Mouse (Mus musculus): ENCODE results near the gene Zfp410. TPM values are rescaled to one million over a fixed set of nuclear protein-coding genes. Genes with fewer than 3 reads are reported as not detected.
A peak's percentile ranks its signal among the peaks of the same experiment; 100 is the strongest.
"Not testable (repeated sequence)": the region's sequence is repeated elsewhere in the genome, so short reads cannot be mapped to it uniquely, and the experiment has no call there.

Zfp410 gene
- total and polyA plus RNA-seq, 2 experiments from 2014 or later = 48.7 to 88.7 TPM

GRCm38 (mm10) chr12:84304101-84304500 lies 12.6 kb upstream of the Zfp410 start:
- Histone ChIP-seq H3K27me3 (ENCODE audit: insufficient read depth, low read length) (no peaks in the 10 kb centered on the region), H3K36me3 (ENCODE audit: insufficient read depth) (peaks cover 9% of the 10 kb centered on the region; the same call in 1 of the 2 replicates), H3K9ac (no peak overlapping the region), H3K4me1 (ENCODE audit: insufficient read depth) (no peaks in the 10 kb centered on the region), H3K4me2 (ENCODE audit: low read depth) (no peak overlapping the region), H3K27ac (ENCODE audit: low read depth, low read length) (no peak overlapping the region), H3K9me3 (ENCODE audit: low read length) (no peaks in the 10 kb centered on the region), H3K4me3 (ENCODE audit: low read depth, low read length) (no peak overlapping the region)
- no peak for TF ChIP-seq CTCF (IDR thresholded peaks at IDR 0.05; ENCODE audit: low read depth)
- WGBS = 89% methylated on average over 5 of the region's 5 CpGs
- DNase-seq (no peak), ATAC-seq (no peak)

- no peak for ATAC-seq
These were observed 12.1 kb upstream of the Zfp410 start for GRCm38 (mm10) chr12:84304554-84304953.

GRCm38 (mm10) chr12:84311306-84311705 lies 5.3 kb upstream of the Zfp410 start:
- Histone ChIP-seq H3K4me1 (ENCODE audit: insufficient read depth) (no peaks in the 10 kb centered on the region), H3K9me3 (ENCODE audit: low read length) (no peaks in the 10 kb centered on the region), H3K9ac (no peak overlapping the region), H3K4me2 (ENCODE audit: low read depth) (no peak overlapping the region), H3K36me3 (ENCODE audit: insufficient read depth) (0 out of 2 replicates have a peak, but pooled peaks cover 4% of the 10 kb centered on the region), H3K4me3 (ENCODE audit: low read depth, low read length) (no peak overlapping the region), H3K27ac (ENCODE audit: low read depth, low read length) (no peak overlapping the region), H3K27me3 (ENCODE audit: insufficient read depth, low read length) (no peaks in the 10 kb centered on the region)
- TF ChIP-seq CTCF (IDR thresholded peaks at IDR 0.05; ENCODE audit: low read depth) = no peak
- ATAC-seq = no peak
- no peak for DNase-seq
- 83% methylated on average over 3 of the region's 5 CpGs for WGBS

More at GRCm38 (mm10) chr12:84304554-84304953, 12.1 kb upstream of the Zfp410 start:
- peaks cover 9% of the 10 kb centered on the region; the same call in 1 of the 2 replicates for H3K36me3 ChIP-seq (ENCODE audit: insufficient read depth)
- H3K9me3 ChIP-seq (ENCODE audit: low read length) = no peaks in the 10 kb centered on the region
- H3K27me3 ChIP-seq (ENCODE audit: insufficient read depth, low read length) = no peaks in the 10 kb centered on the region
- TF ChIP-seq CTCF (IDR thresholded peaks at IDR 0.05; ENCODE audit: low read depth) = no peak
- DNase-seq = no peak
- H3K9ac ChIP-seq = no peak overlapping the region
- no peak overlapping the region for H3K4me2 ChIP-seq (ENCODE audit: low read depth)
- H3K4me1 ChIP-seq (ENCODE audit: insufficient read depth) = no peaks in the 10 kb centered on the region
- WGBS = 80% methylated on average over 1 of the region's 1 CpGs
- H3K4me3 ChIP-seq (ENCODE audit: low read depth, low read length) = no peak overlapping the region
- no peak overlapping the region for H3K27ac ChIP-seq (ENCODE audit: low read depth, low read length)

- TF ChIP-seq CTCF (IDR thresholded peaks at IDR 0.05; ENCODE audit: low read depth) = no peak
- Histone ChIP-seq H3K4me2 (ENCODE audit: low read depth) (peak overlapping the region; percentile 91), H3K36me3 (ENCODE audit: insufficient read depth) (no peaks in the 10 kb centered on the region), H3K27me3 (ENCODE audit: insufficient read depth, low read length) (no peaks in the 10 kb centered on the region), H3K9me3 (ENCODE audit: low read length) (no peaks in the 10 kb centered on the region), H3K4me3 (ENCODE audit: low read depth, low read length) (peak overlapping the region; percentile 81), H3K4me1 (ENCODE audit: insufficient read depth) (peaks cover 4% of the 10 kb centered on the region; the same call in 1 of the 2 replicates), H3K27ac (ENCODE audit: low read depth, low read length) (peak overlapping the region; percentile 92), H3K9ac (peak overlapping the region; percentile 78; the same call in 1 of the 2 replicates)
- no peak for DNase-seq
- WGBS = 32% methylated on average over 7 of the region's 7 CpGs
- ATAC-seq = no peak
These were observed 646 bp upstream of the Zfp410 start for GRCm38 (mm10) chr12:84316006-84316405.

GRCm38 (mm10) chr12:84327111-84327512 lies 10.5 kb downstream of the Zfp410 start:
- no peak overlapping the region for H3K27ac ChIP-seq (ENCODE audit: low read depth, low read length)
- TF ChIP-seq CTCF (IDR thresholded peaks at IDR 0.05; ENCODE audit: low read depth) = no peak
- H3K9ac ChIP-seq = no peak overlapping the region
- no peaks in the 10 kb centered on the region for H3K27me3 ChIP-seq (ENCODE audit: insufficient read depth, low read length)
- H3K4me2 ChIP-seq (ENCODE audit: low read depth) = no peak overlapping the region
- no peaks in the 10 kb centered on the region for H3K9me3 ChIP-seq (ENCODE audit: low read length)
- peaks cover 53% of the 10 kb centered on the region for H3K36me3 ChIP-seq (ENCODE audit: insufficient read depth)
- WGBS = 76% methylated on average over 4 of the region's 4 CpGs
- H3K4me1 ChIP-seq (ENCODE audit: insufficient read depth) = no peaks in the 10 kb centered on the region
- DNase-seq (no peak), ATAC-seq (no peak)
- no peak overlapping the region for H3K4me3 ChIP-seq (ENCODE audit: low read depth, low read length)

GRCm38 (mm10) chr12:84336963-84337625 lies 20.4 kb downstream of the Zfp410 start:
- WGBS = 92% methylated on average over 11 of the region's 11 CpGs
- no peaks in the 10 kb centered on the region for H3K9me3 ChIP-seq (ENCODE audit: low read length)
- no peak for TF ChIP-seq CTCF (IDR thresholded peaks at IDR 0.05; ENCODE audit: low read depth)

GRCm38 (mm10) chr12:84347192-84347591 lies 30.5 kb downstream of the Zfp410 start:
- no peak overlapping the region for H3K4me2 ChIP-seq (ENCODE audit: low read depth)
- ATAC-seq = no peak
- no peaks in the 10 kb centered on the region for H3K27me3 ChIP-seq (ENCODE audit: insufficient read depth, low read length)
- no peak overlapping the region for H3K27ac ChIP-seq (ENCODE audit: low read depth, low read length)
- H3K4me1 ChIP-seq (ENCODE audit: insufficient read depth) = no peaks in the 10 kb centered on the region
- WGBS = 48% methylated on average over 2 of the region's 2 CpGs
- no peak for DNase-seq
- peaks cover 52% of the 10 kb centered on the region for H3K36me3 ChIP-seq (ENCODE audit: insufficient read depth)
- no peak overlapping the region for H3K4me3 ChIP-seq (ENCODE audit: low read depth, low read length)
- no peak overlapping the region for H3K9ac ChIP-seq
- no peaks in the 10 kb centered on the region for H3K9me3 ChIP-seq (ENCODE audit: low read length)
- TF ChIP-seq CTCF (IDR thresholded peaks at IDR 0.05; ENCODE audit: low read depth) = peak; percentile 44

More at GRCm38 (mm10) chr12:84336963-84337625, 20.4 kb downstream of the Zfp410 start:
- ATAC-seq (no peak), DNase-seq (no peak)
- Histone ChIP-seq H3K27ac (ENCODE audit: low read depth, low read length) (no peak overlapping the region), H3K4me2 (ENCODE audit: low read depth) (no peak overlapping the region), H3K4me3 (ENCODE audit: low read depth, low read length) (no peak overlapping the region), H3K27me3 (ENCODE audit: insufficient read depth, low read length) (no peaks in the 10 kb centered on the region), H3K9ac (no peak overlapping the region), H3K4me1 (ENCODE audit: insufficient read depth) (no peaks in the 10 kb centered on the region), H3K36me3 (ENCODE audit: insufficient read depth) (peaks cover 64% of the 10 kb centered on the region)

GRCm38 (mm10) chr12:84358699-84359098 lies 42.0 kb downstream of the Zfp410 start:
- not testable (repeated sequence) for H3K4me3 ChIP-seq (ENCODE audit: low read depth, low read length); H3K27ac ChIP-seq (ENCODE audit: low read depth, low read length); H3K27me3 ChIP-seq (ENCODE audit: insufficient read depth, low read length); H3K9ac ChIP-seq; DNase-seq; ATAC-seq; H3K4me2 ChIP-seq (ENCODE audit: low read depth); H3K9me3 ChIP-seq (ENCODE audit: low read length)
- Histone ChIP-seq H3K36me3 (ENCODE audit: insufficient read depth) (peaks cover 31% of the 10 kb centered on the region), H3K4me1 (ENCODE audit: insufficient read depth) (peaks cover 13% of the 10 kb centered on the region)
- 93% methylated on average over 2 of the region's 2 CpGs for WGBS
